Mouse (Mus musculus): ENCODE measurements around the gene Cnksr3.

- TF ChIP-seq CTCF (IDR thresholded peaks at IDR 0.05; ENCODE audit: borderline replicate concordance, insufficient read depth, low read depth, low read length) (no peak), POLR2A (IDR thresholded peaks at IDR 0.05; ENCODE audit: borderline replicate concordance, insufficient read depth, low read length) (no peak)
These were observed 134.1 kb downstream of the Cnksr3 start for GRCm38 (mm10) chr10:7077971-7078370.
